Mouse (Mus musculus): ENCODE results near the gene Crybg1. TPM values are rescaled to one million over a fixed set of nuclear protein-coding genes. Genes with fewer than 3 reads are reported as not detected.

Crybg1 gene
- total and polyA plus RNA-seq, 3 experiments = 0.04 to 0.14 TPM; not detected in 1

GRCm38 (mm10) chr10:43916181-43916580 lies 232.5 kb downstream of the Crybg1 start:
- Histone ChIP-seq H3K27ac (ENCODE audit: control insufficient read depth, low read depth, low read length) (no peak overlapping the region; the same call in 1 of the 2 replicates), H3K27me3 (ENCODE audit: control insufficient read depth in 1 of 2, insufficient read depth in 2 of 2, low read length in 2 of 2) (no peaks in the 10 kb centered on the region), H3K9me3 (replicated peaks; ENCODE audit: insufficient read depth, low read length) (no peaks in the 10 kb centered on the region), H3K36me3 (ENCODE audit: control insufficient read depth in 1 of 2, insufficient read depth in 2 of 2, low read length in 2 of 2) (peaks cover 0 to 28% of the 10 kb centered on the region in 2 experiments; a peak in 2 of 4 replicates), H3K4me1 (ENCODE audit: control insufficient read depth in 1 of 2, insufficient read depth in 2 of 2, low read length in 2 of 2) (peaks cover 17 to 24% of the 10 kb centered on the region in 2 experiments), H3K79me2 (ENCODE audit: control insufficient read depth, insufficient read depth, low read length, poor library complexity) (no peaks in the 10 kb centered on the region), H3K9ac (ENCODE audit: control insufficient read depth, low read depth, low read length, poor library complexity, severe bottlenecking) (no peak overlapping the region), H3K4me3 (ENCODE audit: control insufficient read depth in 1 of 2, insufficient read depth in 1 of 2, low read depth in 2 of 2, low read length in 2 of 2) (no peak overlapping the region)
- no peak for TF ChIP-seq BHLHE40 (IDR thresholded peaks at IDR 0.05; ENCODE audit: borderline replicate concordance, low read depth, low read length)
- TF ChIP-seq RAD21 (IDR thresholded peaks at IDR 0.05; ENCODE audit: low read depth, low read length) = no peak
- TF ChIP-seq ETS1 (IDR thresholded peaks at IDR 0.05; ENCODE audit: low read depth, low read length) = no peak
- no peak for TF ChIP-seq TBP (IDR thresholded peaks at IDR 0.05; ENCODE audit: low read depth, low read length)
- no peak for TF ChIP-seq GATA1 (IDR thresholded peaks at IDR 0.05; ENCODE audit: low read depth, low read length)
- TF ChIP-seq ZC3H11A (IDR thresholded peaks at IDR 0.05; ENCODE audit: low read depth, low read length) = no peak
- TF ChIP-seq MAX (IDR thresholded peaks at IDR 0.05; ENCODE audit: low read length) = no peak
- no peak for TF ChIP-seq HCFC1 (IDR thresholded peaks at IDR 0.05; ENCODE audit: low read depth, low read length)
- TF ChIP-seq MYB (IDR thresholded peaks at IDR 0.05; ENCODE audit: low read depth, low read length) = no peak
- TF ChIP-seq GABPA (IDR thresholded peaks at IDR 0.05; ENCODE audit: low read depth, low read length) = no peak
- no peak for TF ChIP-seq TCF12 (IDR thresholded peaks at IDR 0.05; ENCODE audit: low read depth, low read length)
- TF ChIP-seq USF1 (IDR thresholded peaks at IDR 0.05; ENCODE audit: low read depth, low read length) = no peak
- TF ChIP-seq CTCF (IDR thresholded peaks at IDR 0.05 in 2 of 3, conservative IDR thresholded peaks at IDR 0.05 in 1 of 3; ENCODE audit: control insufficient read depth in 1 of 3, insufficient read depth in 1 of 3, low read depth in 2 of 3, low read length in 3 of 3, poor library complexity in 1 of 3, severe bottlenecking in 1 of 3) = no peak
- DNase-seq (ENCODE audit: low read depth, low spot score) = no peak

- Histone ChIP-seq H3K4me1 (ENCODE audit: control insufficient read depth in 1 of 2, insufficient read depth in 2 of 2, low read length in 2 of 2) (peaks cover 19 to 30% of the 10 kb centered on the region in 2 experiments), H3K79me2 (ENCODE audit: control insufficient read depth, insufficient read depth, low read length, poor library complexity) (no peaks in the 10 kb centered on the region), H3K9ac (ENCODE audit: control insufficient read depth, low read depth, low read length, poor library complexity, severe bottlenecking) (no peak overlapping the region), H3K27ac (ENCODE audit: control insufficient read depth, low read depth, low read length) (no peak overlapping the region), H3K36me3 (ENCODE audit: control insufficient read depth in 1 of 2, insufficient read depth in 2 of 2, low read length in 2 of 2) (peaks cover 0 to 42% of the 10 kb centered on the region in 2 experiments; a peak in 2 of 4 replicates), H3K9me3 (replicated peaks; ENCODE audit: insufficient read depth, low read length) (no peaks in the 10 kb centered on the region), H3K27me3 (ENCODE audit: control insufficient read depth in 1 of 2, insufficient read depth in 2 of 2, low read length in 2 of 2) (no peaks in the 10 kb centered on the region), H3K4me3 (ENCODE audit: control insufficient read depth in 1 of 2, insufficient read depth in 1 of 2, low read depth in 2 of 2, low read length in 2 of 2) (no peak overlapping the region)
- DNase-seq (ENCODE audit: low read depth, low spot score) = peak; percentile 25
- TF ChIP-seq GABPA (IDR thresholded peaks at IDR 0.05; ENCODE audit: low read depth, low read length) (no peak), USF2 (IDR thresholded peaks at IDR 0.05; ENCODE audit: borderline replicate concordance in 1 of 2, insufficient read depth in 1 of 2, low read depth in 1 of 2, low read length in 2 of 2) (no peak), UBTF (IDR thresholded peaks at IDR 0.05; ENCODE audit: borderline replicate concordance, insufficient read depth, low read depth, low read length) (no peak), MYB (IDR thresholded peaks at IDR 0.05; ENCODE audit: low read depth, low read length) (no peak), MAZ (IDR thresholded peaks at IDR 0.05; ENCODE audit: low read depth, low read length) (no peak), KAT2A (conservative IDR thresholded peaks at IDR 0.05; ENCODE audit: low read depth, low read length) (no peak), EP300 (IDR thresholded peaks at IDR 0.05; ENCODE audit: low read depth in 1 of 2, low read length in 2 of 2) (peak in 1 of 2 experiments; percentile 44; a peak in 1 of 4 replicates), MEF2A (IDR thresholded peaks at IDR 0.05; ENCODE audit: extremely low read depth, insufficient replicate concordance, low read depth, low read length, poor library complexity, severe bottlenecking) (no peak), MAFK (IDR thresholded peaks at IDR 0.05; ENCODE audit: borderline replicate concordance, low read depth, low read length) (no peak), ZKSCAN1 (IDR thresholded peaks at IDR 0.05; ENCODE audit: low read depth, low read length) (no peak), SMC3 (IDR thresholded peaks at IDR 0.05; ENCODE audit: low read depth, low read length) (no peak), TAL1 (IDR thresholded peaks at IDR 0.05; ENCODE audit: low read length) (no peak), E2F4 (IDR thresholded peaks at IDR 0.05; ENCODE audit: borderline replicate concordance, low read depth, low read length) (no peak), ETS1 (IDR thresholded peaks at IDR 0.05; ENCODE audit: low read depth, low read length) (no peak), SIN3A (IDR thresholded peaks at IDR 0.05; ENCODE audit: low read length) (0 out of 2 replicates have a peak, but pooled peaks have one; percentile 35), MAX (IDR thresholded peaks at IDR 0.05; ENCODE audit: low read length) (peak; percentile 76), ZNF384 (IDR thresholded peaks at IDR 0.05; ENCODE audit: low read depth, low read length) (no peak), ZC3H11A (IDR thresholded peaks at IDR 0.05; ENCODE audit: low read depth, low read length) (no peak), MYC (IDR thresholded peaks at IDR 0.05; ENCODE audit: low read depth, low read length) (peak; percentile 69), CHD2 (IDR thresholded peaks at IDR 0.05; ENCODE audit: low read length) (no peak), NELFE (IDR thresholded peaks at IDR 0.05; ENCODE audit: low read depth, low read length) (no peak), TBP (IDR thresholded peaks at IDR 0.05; ENCODE audit: low read depth, low read length) (no peak), RCOR1 (IDR thresholded peaks at IDR 0.05; ENCODE audit: low read depth, low read length) (no peak), JUND (IDR thresholded peaks at IDR 0.05; ENCODE audit: low read depth, low read length) (no peak)
Measured at GRCm38 (mm10) chr10:43912236-43912635, 236.4 kb downstream of the Crybg1 start.
